Mouse (Mus musculus) CD4-positive helper T cell, adult 2 months (primary cell): ENCODE measurements around the gene Ppy.

ENCODE experiments used
- DNase-seq: peaks from one replicate; pipeline ENCODE4 v3.0.0-alpha.2; 2012; ENCODE audit warnings: low read depth, missing footprints, low spot score

Gene Ppy

GRCm38 (mm10) chr11:102087931-102088898 is 12.9 kb downstream of the Ppy start, which contains the start of gene Mpp2:
Gene Mpp2 (minus strand): TSS chr11:102088515.
- DNase-seq: peak; percentile 80

GRCm38 (mm10) chr11:102087081-102087751 is 13.9 kb downstream of the Ppy start:
- peak; percentile 95 for DNase-seq

GRCm38 (mm10) chr11:102086331-102086730 is 14.8 kb downstream of the Ppy start:
- DNase-seq: peak; percentile 43

GRCm38 (mm10) chr11:102084159-102084558 is 17.0 kb downstream of the Ppy start:
- no peak for DNase-seq

- DNase-seq: no peak
Measured at GRCm38 (mm10) chr11:102083193-102083592, 17.9 kb downstream of the Ppy start.

- peak; percentile 18 for DNase-seq
Measured at GRCm38 (mm10) chr11:102082322-102082721, 18.8 kb downstream of the Ppy start.

- DNase-seq: no peak
Measured at GRCm38 (mm10) chr11:102073722-102074121, 27.4 kb downstream of the Ppy start.

- DNase-seq: no peak
Measured at GRCm38 (mm10) chr11:102072729-102073128, 28.4 kb downstream of the Ppy start.

- DNase-seq: no peak
Measured at GRCm38 (mm10) chr11:102070426-102070825, 30.7 kb downstream of the Ppy start.

GRCm38 (mm10) chr11:102069633-102070032 is 31.5 kb downstream of the Ppy start:
- DNase-seq: no peak

GRCm38 (mm10) chr11:102068969-102069368 is 32.1 kb downstream of the Ppy start:
- DNase-seq: peak; percentile 27

- no peak for DNase-seq
Measured at GRCm38 (mm10) chr11:102063076-102063475, 38.0 kb downstream of the Ppy start.

GRCm38 (mm10) chr11:102061941-102062473 is 39.1 kb downstream of the Ppy start:
- no peak for DNase-seq

GRCm38 (mm10) chr11:102061236-102061940 is 39.7 kb downstream of the Ppy start:
- DNase-seq: peak; percentile 62

GRCm38 (mm10) chr11:102053847-102054246 is 47.3 kb downstream of the Ppy start:
- DNase-seq: peak; percentile 28

GRCm38 (mm10) chr11:102053183-102053582 is 47.9 kb downstream of the Ppy start:
- DNase-seq: no peak

GRCm38 (mm10) chr11:102052697-102053096 is 48.4 kb downstream of the Ppy start:
- no peak for DNase-seq

- no peak for DNase-seq
Measured at GRCm38 (mm10) chr11:102051954-102052353, 49.2 kb downstream of the Ppy start.

GRCm38 (mm10) chr11:102051541-102051940 is 49.6 kb downstream of the Ppy start:
- DNase-seq: no peak
